Mouse (Mus musculus) forebrain, embryonic 12.5 days (tissue): ENCODE data around the gene Ralgapb. TPM values are rescaled to one million over a fixed set of nuclear protein-coding genes. Genes with fewer than 3 reads are reported as not detected.

Experiments used
- ATAC-seq: fragments of 200-750 bp; cut with Nextera tagmentation; 2 replicates; pipeline ENCODE4 v1.8.0; 2017; ENCODE audit warnings: moderate TSS enrichment; ENCODE audit not compliant: low FRiP score
- H3K27ac ChIP-seq: fragments of 300-500 bp; sonication (generic); 2 replicates; pipeline ENCODE4 v1.5.1; 2016; ENCODE audit warnings: mild to moderate bottlenecking
- H3K27me3 ChIP-seq: fragments of 300-500 bp; sonication (generic); 2 replicates; pipeline ENCODE4 v1.6.1; 2016; ENCODE audit warnings: mild to moderate bottlenecking
- H3K36me3 ChIP-seq: fragments of 300-500 bp; sonication (generic); replicated peaks from 2 replicates; pipeline ENCODE4 v1.6.1; 2016; ENCODE audit warnings: mild to moderate bottlenecking
- H3K4me1 ChIP-seq: fragments of 300-500 bp; sonication (generic); 2 replicates; pipeline ENCODE4 v1.6.1; 2016
- H3K4me2 ChIP-seq: fragments of 300-500 bp; sonication (generic); 2 replicates; pipeline ENCODE4 v1.6.1; 2016; ENCODE audit warnings: mild to moderate bottlenecking, moderate library complexity
- H3K4me3 ChIP-seq: fragments of 300-500 bp; sonication (generic); replicated peaks from 2 replicates; pipeline ENCODE4 v1.5.1; 2016; ENCODE audit warnings: mild to moderate bottlenecking
- H3K9ac ChIP-seq: fragments of 300-500 bp; sonication (generic); 2 replicates; pipeline ENCODE4 v1.6.1; 2016; ENCODE audit warnings: mild to moderate bottlenecking
- H3K9me3 ChIP-seq: fragments of 300-500 bp; sonication (generic); 2 replicates; pipeline ENCODE4 v1.6.1; 2016
- WGBS: fragments of 180-500 bp; shearing (Covaris S2); methylation state at CpG from one replicate; pipeline ENCODE4 v1.1.7; 2016; 5-methylcytosine and 5-hydroxymethylcytosine counted together
- polyA plus RNA-seq: library from polyadenylated mRNA; unstranded; fragments of >200 nt; fragmentation: Nextera tagmentation; extraction: Ambion mirVana; gene quantifications from 2 replicates; pipeline ENCODE4 v1.2.1, GENCODE M21; 2016

The Ralgapb gene
- polyA plus RNA-seq, 1 experiment from 2014 or later, result 24.3 TPM

GRCm38 (mm10) chr2:158524129-158524860 lies 114.6 kb downstream of the Ralgapb start:
- no peaks in the 10 kb centered on the region for H3K4me1 ChIP-seq
- H3K4me3 ChIP-seq, result no peak overlapping the region
- no peak overlapping the region for H3K4me2 ChIP-seq
- no peak overlapping the region for H3K9ac ChIP-seq
- ATAC-seq, result no peak
- H3K27me3 ChIP-seq, result no peaks in the 10 kb centered on the region
- no peak overlapping the region for H3K27ac ChIP-seq
- no peaks in the 10 kb centered on the region for H3K36me3 ChIP-seq
- no peaks in the 10 kb centered on the region for H3K9me3 ChIP-seq
- WGBS, result 90% methylated on average over 16 of the region's 16 CpGs

DNA sequence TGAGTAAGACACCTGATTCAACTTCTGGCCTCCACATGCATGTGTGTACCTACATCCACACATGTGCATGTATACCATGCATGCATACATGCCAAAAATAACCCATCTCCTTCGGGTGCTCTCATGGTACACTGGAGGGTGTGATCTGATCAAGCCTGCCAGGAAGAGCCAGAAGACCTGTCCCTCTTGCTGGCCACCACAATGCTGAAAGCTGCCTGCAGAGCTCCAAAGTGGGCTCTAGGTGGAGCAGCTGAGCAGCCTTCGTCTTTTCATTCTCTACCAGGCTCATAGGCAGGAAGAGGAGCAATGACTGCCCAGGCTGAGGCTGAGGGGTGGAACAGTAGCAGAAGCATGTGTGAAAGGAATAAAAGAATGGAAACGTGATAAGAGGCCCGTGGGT lies 124.4 kb downstream of the Ralgapb start:
- Histone ChIP-seq H3K9ac (no peak overlapping the region), H3K4me1 (no peaks in the 10 kb centered on the region), H3K36me3 (no peaks in the 10 kb centered on the region), H3K9me3 (no peaks in the 10 kb centered on the region), H3K27me3 (peaks cover 3% of the 10 kb centered on the region; the same call in 1 of the 2 replicates), H3K4me3 (no peak overlapping the region), H3K4me2 (no peak overlapping the region), H3K27ac (no peak overlapping the region)
- peak; percentile 73 for ATAC-seq
- 8% methylated on average over 4 of the region's 4 CpGs for WGBS

GRCm38 (mm10) chr2:158534559-158534958 lies 124.9 kb downstream of the Ralgapb start:
- no peaks in the 10 kb centered on the region for H3K9me3 ChIP-seq
- WGBS, result 74% methylated on average over 8 of the region's 8 CpGs
- H3K4me3 ChIP-seq, result no peak overlapping the region
- peak; percentile 39 for ATAC-seq
- H3K4me2 ChIP-seq, result no peak overlapping the region
- H3K9ac ChIP-seq, result no peak overlapping the region
- 0 out of 2 replicates have a peak, but pooled peaks cover 4% of the 10 kb centered on the region for H3K4me1 ChIP-seq
- peaks cover 3% of the 10 kb centered on the region; the same call in 1 of the 2 replicates for H3K27me3 ChIP-seq
- H3K36me3 ChIP-seq, result no peaks in the 10 kb centered on the region
- H3K27ac ChIP-seq, result no peak overlapping the region

DNA sequence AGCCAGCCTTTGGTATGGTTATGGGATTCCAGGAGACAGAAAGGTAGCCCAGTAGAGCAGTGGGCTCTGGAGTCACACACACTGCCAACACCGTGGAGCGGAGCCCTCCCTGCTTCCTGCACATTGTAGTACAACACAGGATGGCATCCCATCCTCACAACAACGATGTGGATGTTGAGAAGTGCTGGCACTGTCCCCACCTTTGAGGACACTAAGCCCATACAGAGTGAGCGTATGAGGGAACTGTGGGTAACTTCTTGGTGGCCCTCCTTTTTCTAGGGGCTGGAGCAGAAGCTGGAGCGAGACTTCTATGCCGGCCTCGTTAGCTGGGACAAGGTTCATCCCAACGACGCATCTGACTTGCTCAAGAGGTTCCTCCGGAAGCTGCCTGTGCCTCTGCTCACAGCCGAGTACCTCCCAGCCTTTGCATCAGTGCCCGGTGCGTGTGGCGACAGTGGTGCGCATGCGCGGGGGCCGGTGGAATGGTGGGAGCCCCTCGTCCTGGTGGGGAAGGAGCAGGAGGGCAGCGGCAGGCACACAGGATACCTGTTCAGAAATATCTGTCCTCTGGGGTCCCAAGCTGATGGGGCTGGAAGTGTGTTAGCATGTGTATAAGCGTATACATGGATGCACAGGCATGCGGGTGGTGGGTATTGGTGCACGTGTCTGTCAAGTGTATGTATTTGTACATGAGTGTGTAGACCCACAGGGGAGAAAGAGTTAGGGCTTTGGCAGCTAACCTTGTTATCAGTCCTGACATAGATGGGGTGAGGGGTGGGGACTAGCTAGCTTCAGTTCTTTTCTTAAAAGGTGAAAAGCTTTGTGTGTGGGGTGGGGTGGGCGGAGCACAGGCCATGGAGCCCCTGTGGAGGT lies 130.0 kb downstream of the Ralgapb start:
- peak overlapping the region; percentile 21 for H3K4me3 ChIP-seq
- H3K4me2 ChIP-seq, result peak overlapping the region; percentile 37
- ATAC-seq, result peak; percentile 36; the same call in 1 of the 2 replicates
- H3K4me1 ChIP-seq, result 0 out of 2 replicates have a peak, but pooled peaks cover 9% of the 10 kb centered on the region
- H3K27ac ChIP-seq, result no peak overlapping the region
- peaks cover 6% of the 10 kb centered on the region; the same call in 1 of the 2 replicates for H3K27me3 ChIP-seq
- 52% methylated on average over 24 of the region's 24 CpGs for WGBS
- H3K9ac ChIP-seq, result no peak overlapping the region
- H3K36me3 ChIP-seq, result no peaks in the 10 kb centered on the region
- H3K9me3 ChIP-seq, result no peaks in the 10 kb centered on the region

- no peak for ATAC-seq
- WGBS, result 58% methylated on average over 4 of the region's 4 CpGs
- Histone ChIP-seq H3K9ac (no peak overlapping the region), H3K27me3 (peaks cover 10% of the 10 kb centered on the region; the same call in 1 of the 2 replicates), H3K4me1 (0 out of 2 replicates have a peak, but pooled peaks cover 9% of the 10 kb centered on the region), H3K27ac (no peak overlapping the region), H3K4me2 (no peak overlapping the region), H3K36me3 (no peaks in the 10 kb centered on the region), H3K4me3 (no peak overlapping the region), H3K9me3 (no peaks in the 10 kb centered on the region)
Measured at GRCm38 (mm10) chr2:158541286-158541685, 131.6 kb downstream of the Ralgapb start.

DNA sequence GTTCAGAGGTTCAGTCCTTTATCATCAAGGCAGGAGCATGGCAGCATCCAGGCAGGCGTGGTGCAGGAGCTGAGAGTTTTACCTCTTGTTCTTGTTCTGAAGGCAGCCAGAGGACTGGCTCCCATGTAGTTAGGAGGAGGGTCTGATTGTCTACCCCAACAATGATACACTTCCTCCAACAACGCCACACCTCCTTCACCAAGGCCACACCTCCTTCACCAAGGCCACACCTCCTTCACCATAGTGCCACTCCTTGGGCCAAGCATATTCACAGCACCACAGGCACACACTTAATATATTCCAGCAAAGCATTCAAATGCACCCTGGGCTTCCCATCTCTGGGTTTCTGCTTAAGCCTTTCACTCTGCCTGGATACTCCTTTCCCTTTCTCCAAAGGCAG lies 135.6 kb downstream of the Ralgapb start:
- no peak for ATAC-seq
- peaks cover 4% of the 10 kb centered on the region; the same call in 1 of the 2 replicates for H3K4me1 ChIP-seq
- no peaks in the 10 kb centered on the region for H3K36me3 ChIP-seq
- H3K27ac ChIP-seq, result no peak overlapping the region
- H3K9ac ChIP-seq, result no peak overlapping the region
- peaks cover 16% of the 10 kb centered on the region; the same call in 1 of the 2 replicates for H3K27me3 ChIP-seq
- H3K9me3 ChIP-seq, result no peaks in the 10 kb centered on the region
- WGBS, result 76% methylated on average over 2 of the region's 2 CpGs
- no peak overlapping the region for H3K4me3 ChIP-seq
- H3K4me2 ChIP-seq, result no peak overlapping the region

DNA sequence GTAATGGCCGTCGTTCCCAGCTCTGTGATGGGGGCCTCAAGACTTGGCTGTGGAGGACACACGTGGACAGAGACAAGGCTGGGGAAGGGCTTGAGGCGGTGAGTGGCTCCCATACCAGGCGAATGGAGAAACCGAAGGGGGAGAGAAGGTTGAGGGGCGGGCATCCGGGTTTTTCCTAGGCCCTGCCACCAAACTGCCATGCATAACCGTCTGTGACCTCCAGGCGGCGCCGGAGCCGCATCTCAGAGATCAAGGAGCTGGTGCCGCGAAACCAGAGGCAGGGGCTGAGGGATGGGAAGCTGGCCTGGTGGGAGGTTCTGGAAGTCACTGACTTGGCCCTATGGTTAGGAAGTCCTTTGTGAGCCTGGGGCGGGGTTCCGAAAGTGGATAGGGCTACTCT lies 137.1 kb downstream of the Ralgapb start:
- Histone ChIP-seq H3K9ac (peak overlapping the region; percentile 36; the same call in 1 of the 2 replicates), H3K4me2 (peak overlapping the region; percentile 26; the same call in 1 of the 2 replicates), H3K9me3 (no peaks in the 10 kb centered on the region), H3K36me3 (no peaks in the 10 kb centered on the region), H3K4me1 (peaks cover 4% of the 10 kb centered on the region; the same call in 1 of the 2 replicates), H3K27ac (no peak overlapping the region), H3K27me3 (peaks cover 31% of the 10 kb centered on the region), H3K4me3 (no peak overlapping the region)
- 3% methylated on average over 17 of the region's 17 CpGs for WGBS
- peak; percentile 70 for ATAC-seq

Other genes with a start within 250 kb of the Ralgapb start
- gene D630003M21Rik, start 180.6 kb upstream of the Ralgapb start, polyA plus RNA-seq, result 3.3 and 3.4 TPM in 2 replicates
- gene Bpi, start 151.8 kb upstream of the Ralgapb start, polyA plus RNA-seq, result not detected in 2 replicates
- gene Lbp, start 103.4 kb upstream of the Ralgapb start, polyA plus RNA-seq, result 1.5 and 2.3 TPM in 2 replicates
- gene Snhg11, start 34.2 kb upstream of the Ralgapb start, polyA plus RNA-seq, result 34.1 and 39.7 TPM in 2 replicates
- gene Adig, start 92.8 kb downstream of the Ralgapb start, polyA plus RNA-seq, result not detected in 2 replicates
- gene Arhgap40, start 102.9 kb downstream of the Ralgapb start, polyA plus RNA-seq, result 0.36 and 0.81 TPM in 2 replicates
- 3.8 and 4.3 TPM in 2 replicates for gene Slc32a1, start 200.9 kb downstream of the Ralgapb start, polyA plus RNA-seq
- 20.3 and 22.6 TPM in 2 replicates for gene Actr5, start 215.0 kb downstream of the Ralgapb start, polyA plus RNA-seq